Mouse (Mus musculus): ENCODE data around the gene Magi2.
A peak's percentile ranks its signal among the peaks of the same experiment; 100 is the strongest.
"Not testable (repeated sequence)": the region's sequence is repeated elsewhere in the genome, so short reads cannot be mapped to it uniquely, and the experiment has no call there.

Magi2 gene

DNA sequence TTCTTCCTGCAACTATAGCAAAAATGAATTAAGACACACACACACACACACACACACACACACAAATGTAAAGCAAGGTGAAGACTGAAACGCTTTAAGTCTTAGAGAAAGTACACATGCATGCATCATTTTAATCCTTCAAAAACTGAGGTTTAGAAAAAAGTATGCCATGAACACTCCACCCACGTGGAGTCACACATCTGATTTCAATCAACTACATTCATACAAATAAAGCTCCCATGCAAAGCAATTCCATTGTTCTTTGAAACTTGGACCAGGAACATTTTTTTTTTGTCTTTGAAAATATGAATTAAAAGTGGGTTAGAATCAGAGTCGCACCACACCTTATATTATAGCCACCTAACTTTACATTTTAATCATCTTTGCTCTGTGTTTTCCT lies 1032.9 kb downstream of the Magi2 start:
- peak; percentile 21 for DNase-seq

DNA sequence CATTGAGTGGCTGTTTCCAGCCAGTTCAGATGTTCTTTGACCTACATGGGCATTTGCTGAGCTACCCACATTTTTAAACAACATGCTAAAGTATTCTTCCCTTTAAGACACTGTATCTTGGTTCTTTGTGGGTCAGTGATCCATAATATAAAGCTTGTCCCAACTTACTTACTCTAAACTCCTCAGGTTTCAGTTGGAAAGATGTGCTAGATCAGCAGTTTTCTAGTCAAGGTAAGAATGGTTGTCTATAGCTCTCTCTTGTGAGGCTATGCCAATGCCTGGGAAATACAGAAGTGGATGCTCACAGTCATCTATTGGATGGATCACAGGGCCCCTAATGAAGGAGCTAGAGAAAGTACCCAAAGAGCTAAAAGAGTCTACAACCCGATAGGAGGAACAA lies 1045.8 kb downstream of the Magi2 start:
- not testable (repeated sequence) for DNase-seq

DNA sequence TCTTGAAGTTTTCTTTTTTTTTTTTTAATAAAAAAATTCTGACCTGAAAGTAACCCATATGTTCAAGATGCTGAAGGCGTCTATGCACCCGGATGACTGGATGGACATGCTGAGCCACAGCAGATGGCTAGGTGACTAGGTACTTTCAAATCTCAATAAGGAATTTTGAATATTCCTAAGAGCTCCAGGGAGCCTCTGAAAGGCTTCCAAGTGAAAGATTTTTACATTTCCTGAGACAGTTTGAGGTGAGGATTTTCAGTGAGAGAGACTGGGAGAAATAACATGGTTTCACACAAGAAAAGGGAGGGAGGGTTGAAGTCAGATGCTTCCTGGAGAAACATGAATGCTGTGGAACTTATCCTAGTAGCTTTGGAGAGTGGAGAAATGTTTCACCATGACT lies 1048.8 kb downstream of the Magi2 start:
- DNase-seq: no peak

DNA sequence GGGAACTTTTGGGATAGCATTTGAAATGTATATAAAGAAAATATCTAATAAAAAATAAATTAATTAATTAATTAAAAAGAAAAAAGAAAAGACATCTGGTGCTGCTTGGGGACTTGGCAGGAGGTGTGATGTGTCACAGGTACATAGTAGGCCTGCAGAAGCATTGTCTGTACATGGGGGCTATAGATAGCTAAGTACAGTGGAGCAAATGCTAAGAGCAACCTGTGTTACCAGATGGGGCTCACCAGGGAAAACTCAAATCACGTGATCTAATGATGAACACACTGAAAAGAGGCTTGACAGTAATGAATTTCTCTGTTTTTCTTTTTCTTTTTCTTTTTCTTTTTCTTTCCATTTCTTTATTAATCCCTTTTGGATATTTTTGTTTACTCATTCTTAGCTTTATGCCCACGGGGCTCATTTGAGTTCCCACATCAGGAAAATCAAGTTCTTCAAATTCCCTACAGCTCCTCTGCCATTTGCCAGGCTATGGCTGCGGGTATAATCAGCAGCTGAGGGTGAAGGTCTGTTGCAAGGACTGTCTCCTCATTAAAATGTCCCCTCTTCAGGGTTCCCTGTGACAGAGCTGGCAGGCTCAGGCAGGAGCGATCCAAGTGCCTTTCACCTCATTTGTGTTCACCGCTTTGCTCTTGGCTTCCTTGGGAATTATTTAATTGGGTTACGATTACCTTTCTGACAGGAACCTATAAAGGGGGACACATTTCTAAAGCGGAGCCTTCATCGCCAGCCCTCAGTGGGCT lies 1058.4 kb downstream of the Magi2 start:
- DNase-seq: no peak

DNA sequence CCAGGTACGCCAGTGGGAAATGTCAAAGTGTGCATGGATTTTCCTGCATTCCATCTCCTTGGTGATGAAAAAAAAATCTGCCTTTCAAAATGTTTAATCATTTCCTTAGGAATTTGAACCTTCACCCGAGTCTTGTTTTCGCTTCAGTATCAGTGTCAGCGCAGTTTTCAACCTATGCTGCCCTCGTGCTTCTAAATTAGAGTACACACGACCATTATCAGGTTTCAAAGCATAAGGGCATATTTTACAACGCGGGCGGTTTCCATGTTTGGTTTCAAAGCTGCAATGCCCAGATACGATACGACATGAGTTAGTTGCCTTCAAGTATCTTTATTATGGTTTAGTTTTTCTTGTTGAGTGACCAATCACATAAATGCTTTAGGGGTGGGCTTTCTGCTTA lies 1067.7 kb downstream of the Magi2 start:
- peak; percentile 52 for DNase-seq

DNA sequence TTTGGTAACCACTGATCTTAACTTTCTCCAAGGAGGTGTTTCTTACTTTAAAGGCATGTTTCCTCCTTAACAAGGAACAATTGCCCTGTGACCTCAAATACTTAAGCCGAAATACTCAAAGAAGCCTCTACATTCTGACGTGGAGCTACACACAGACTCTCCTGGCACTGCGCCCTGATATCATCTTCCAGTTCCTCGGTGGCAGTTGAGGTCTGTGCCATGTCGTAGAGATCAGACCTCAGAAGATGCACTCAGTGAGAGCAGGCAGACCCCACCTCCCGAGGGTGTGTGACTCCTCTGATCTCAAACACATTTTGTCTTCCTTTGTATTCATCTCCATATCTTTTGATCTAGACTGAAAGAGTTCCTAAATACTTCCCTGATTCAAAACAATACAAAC lies 1073.0 kb downstream of the Magi2 start:
- no peak for DNase-seq

DNA sequence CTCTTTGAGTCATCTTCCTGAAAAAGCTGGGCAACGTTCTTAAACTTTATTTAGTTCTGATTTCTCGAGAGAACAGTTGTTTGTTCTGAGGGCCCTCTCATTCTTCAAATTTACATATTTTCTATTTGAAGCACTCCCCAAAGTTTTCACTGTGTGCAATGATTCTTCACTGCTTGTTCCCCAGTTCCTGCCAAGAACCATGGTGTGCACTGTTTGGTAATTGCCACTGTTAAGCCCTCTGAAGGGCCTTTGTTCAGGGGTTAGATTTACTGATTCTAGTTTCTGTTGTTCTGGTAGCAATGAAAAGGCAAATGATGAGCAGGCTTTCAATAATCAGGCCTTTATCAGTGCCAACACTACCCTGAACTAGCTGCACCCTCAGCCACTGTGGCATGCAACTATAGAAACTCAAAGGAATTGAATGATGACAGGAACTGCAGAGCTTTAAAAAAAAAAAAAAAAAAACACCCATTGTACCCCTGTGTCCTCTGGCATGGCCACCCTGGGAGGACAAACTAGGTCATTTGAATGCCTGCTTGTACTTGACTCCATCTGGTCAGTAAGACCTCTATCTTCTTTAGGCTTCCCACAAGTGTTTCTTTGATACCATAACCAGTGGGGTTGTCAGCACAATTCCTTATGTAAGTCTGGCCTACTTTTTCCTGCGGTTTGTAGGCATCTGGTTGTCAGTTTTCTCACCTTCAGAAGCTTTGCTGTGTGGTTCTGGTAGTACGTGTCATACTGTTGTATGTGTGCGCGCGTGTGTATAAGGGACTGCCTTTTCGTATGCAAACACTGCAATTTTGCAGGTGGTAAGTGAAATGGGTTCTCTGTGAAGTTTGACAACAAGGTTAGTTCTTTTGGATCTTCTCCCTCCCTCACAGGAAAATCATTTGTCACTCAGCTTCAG lies 1076.5 kb downstream of the Magi2 start:
- no peak for DNase-seq

DNA sequence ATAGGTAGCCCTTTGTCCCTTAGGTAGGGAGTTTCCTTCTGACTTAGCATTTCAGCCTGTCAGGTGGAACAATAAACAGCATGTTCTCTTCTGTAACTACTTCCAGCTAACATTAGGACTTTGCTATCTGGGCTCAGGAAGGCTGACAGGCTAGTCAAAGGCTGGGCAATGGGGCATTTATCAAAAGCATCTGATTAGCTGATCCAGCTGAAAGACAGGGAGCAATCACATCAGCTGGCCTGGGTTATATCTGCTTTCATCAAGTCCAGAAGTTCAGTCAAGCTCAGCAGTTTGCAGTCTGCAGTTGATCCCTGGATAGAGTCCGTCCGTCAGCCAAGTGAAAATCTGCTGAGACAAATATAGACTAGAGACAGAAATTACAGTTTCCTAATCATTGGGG lies 1094.1 kb downstream of the Magi2 start:
- DNase-seq: no peak

DNA sequence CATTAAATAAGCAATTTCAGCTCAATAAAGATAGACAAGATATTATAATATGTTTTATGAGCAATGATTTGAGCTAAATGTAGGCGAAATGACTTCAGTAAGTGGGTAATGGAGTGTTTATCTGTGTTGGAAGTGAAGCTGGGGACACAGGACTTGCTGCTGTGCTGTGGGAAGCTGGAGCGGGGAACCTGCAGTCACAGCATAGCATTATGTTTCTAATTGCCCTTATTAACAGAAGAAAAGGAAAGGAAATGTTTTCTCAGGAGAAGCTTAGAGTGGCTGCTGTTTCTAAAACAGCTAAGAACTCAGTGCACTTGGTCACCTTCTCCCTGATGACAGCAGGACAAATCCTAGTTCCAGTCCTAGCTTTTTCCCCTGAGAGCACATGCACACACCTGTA lies 1098.5 kb downstream of the Magi2 start:
- no peak for DNase-seq

DNA sequence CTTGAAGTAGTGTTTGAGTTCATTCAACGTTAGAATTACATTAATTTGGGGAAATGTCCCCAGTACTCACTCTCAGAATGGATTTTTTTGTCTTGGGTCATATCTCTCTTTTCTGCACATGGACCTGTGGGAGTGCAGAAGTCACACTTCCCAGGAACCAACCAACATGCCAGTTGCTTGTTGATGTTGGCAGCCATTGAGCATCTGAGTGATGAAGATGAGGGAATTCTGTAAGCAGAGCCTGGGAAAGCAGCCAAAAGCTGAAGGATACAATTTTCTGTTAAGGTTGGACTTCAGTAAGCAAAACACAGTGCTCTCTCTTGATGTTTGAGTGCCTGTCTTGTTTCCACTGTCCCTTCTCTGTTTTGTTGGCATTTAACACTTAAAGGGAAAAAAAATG lies 1102.1 kb downstream of the Magi2 start:
- DNase-seq: no peak

DNA sequence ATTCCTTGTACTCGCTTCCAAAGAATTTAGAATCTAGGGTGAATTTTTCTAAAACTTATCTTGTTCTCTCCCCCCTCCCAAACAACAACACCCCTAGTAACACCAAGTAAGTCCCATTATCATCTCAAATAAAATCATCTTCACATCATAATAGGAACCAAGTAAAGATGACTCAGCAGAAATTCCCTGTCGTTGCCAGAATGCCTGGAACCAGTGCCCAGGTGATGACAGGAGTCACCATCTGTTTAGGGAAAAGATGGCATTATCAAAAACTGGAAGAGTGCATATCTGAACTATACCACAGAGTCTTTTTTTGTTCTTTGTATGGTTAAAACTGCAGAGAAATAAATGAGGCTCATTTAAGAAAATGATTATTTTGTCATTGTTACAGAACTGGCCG lies 1103.2 kb downstream of the Magi2 start:
- no peak for DNase-seq

DNA sequence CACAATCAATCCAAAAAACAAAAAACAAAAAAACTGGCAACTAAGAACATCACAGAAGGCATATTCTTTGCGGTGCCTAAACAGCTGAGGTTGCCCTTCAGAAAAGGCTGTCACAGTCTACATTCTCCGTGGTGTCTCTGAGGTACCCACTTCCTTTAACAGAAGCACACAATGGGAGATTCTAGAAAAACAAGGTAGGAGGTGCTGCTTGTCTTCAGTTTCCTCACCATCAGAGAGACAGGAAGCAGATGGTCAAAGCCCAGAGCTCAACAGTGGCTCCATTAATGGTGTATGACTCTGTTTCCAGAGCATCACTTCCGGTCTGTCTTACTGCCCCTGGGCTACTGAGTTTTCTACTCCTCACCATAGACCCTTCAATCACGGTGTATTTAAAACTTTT lies 1105.7 kb downstream of the Magi2 start:
- no peak for DNase-seq

DNA sequence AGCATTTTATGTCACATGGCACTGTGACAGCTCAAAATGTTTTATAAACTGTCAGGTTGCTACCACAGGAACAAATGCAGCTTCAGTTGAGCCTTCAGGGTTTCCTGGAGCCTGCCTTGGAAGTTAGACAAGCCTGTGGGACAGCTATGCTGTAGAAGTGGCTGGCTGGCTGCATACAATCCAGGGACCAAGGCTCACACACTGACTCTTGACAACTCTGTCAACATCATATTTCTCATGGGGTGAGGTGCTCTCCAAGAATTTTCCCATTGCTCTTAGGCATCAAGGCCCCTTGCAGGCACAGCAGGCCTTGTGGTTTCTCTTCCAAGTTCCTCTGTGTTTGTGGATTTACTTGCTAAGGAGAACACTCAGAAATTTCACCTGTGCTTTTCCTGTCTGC lies 1107.7 kb downstream of the Magi2 start:
- no peak for DNase-seq

DNA sequence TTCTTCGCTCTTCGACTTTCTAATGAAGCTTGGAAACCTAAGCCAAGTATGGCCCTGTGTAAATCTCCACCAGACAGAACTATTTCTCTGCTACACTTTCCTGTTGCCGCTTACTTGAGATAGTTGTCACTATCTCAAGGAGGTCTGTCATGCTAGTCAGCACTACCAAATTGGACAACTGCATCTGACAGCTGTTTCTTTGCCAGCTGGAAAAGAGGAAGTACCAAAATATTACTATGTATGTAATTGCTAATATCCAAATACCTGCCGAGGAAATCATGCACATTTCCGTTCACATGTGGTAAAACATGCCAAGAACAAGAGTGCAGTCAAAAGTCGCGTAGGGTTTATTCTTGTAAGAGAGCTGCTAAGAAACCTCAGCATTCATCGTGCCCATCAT lies 1126.1 kb downstream of the Magi2 start:
- no peak for DNase-seq

DNA sequence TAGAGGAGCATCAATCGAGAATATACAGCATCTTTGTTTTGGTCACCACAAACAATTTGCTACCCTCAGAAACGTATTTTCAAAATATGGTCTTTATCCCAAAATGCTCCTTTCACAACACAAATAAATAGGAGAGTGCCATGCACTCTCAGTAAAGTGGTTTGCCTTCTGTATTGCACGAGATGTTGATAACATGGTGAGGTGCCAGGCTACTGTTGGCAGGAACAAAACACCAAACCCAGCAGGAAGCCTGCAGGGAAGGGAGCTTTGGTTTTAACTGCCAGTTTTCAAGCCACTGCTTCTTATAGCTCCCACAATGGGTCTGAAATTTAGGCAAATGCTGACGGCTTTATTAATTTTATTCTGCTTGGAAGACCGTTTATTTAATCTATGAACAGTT lies 1131.6 kb downstream of the Magi2 start:
- DNase-seq: no peak

DNA sequence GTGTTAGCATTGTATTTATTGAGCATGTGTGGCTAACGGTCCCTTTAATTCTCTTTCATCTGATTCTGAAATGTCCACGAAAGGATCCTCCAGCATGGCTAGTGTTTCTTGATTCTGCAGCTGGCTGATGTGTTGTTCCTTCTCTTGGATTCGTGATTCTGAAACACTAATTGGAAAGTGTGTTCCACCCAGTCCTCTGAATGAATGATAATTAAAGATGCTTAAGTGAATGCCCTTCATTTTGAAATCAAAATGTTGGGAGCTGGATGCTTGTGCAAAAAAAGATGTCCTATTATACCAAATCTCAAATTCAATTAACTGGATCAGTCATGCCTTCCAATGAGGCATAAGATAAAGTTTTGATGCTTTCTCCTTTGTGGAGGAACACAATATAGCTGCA lies 1132.2 kb downstream of the Magi2 start:
- no peak for DNase-seq

DNA sequence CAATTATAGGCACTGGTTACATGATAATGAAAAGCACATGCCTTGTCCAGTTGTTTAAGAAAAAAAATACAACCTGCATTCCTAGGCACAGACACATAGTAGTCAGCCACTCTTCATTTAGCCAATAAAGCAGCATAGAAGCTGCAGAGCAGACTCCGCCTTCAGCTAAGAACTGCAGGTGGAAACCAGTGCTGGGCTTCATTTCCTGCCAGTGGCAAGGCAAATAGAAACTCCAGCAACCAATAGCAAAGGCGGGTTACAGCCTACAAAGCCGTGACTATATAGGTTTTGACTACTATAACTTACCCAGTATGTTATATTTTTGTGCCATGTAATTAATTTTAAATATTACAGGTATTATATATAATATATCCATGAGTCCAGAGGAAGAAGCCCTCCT lies 1135.3 kb downstream of the Magi2 start:
- DNase-seq: no peak

DNA sequence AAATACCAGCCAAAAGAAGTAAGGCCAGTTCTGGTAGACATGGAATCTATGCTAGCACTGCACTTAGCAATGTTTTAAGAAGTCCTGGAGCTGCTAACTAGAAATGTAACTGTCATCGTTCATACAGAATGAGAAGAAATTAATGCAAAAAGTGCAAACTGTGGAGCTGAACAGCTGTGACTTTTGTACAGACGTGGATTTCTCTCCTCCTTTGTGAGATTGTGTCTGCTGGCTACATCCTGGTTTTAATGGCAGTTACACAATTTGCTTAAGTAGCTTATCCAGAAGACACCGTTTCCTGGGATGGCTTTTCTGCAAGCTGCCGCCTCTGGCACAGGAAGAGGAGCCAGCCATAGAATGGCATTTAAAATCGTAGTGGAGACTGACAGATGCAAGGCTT lies 1136.4 kb downstream of the Magi2 start:
- DNase-seq: no peak

DNA sequence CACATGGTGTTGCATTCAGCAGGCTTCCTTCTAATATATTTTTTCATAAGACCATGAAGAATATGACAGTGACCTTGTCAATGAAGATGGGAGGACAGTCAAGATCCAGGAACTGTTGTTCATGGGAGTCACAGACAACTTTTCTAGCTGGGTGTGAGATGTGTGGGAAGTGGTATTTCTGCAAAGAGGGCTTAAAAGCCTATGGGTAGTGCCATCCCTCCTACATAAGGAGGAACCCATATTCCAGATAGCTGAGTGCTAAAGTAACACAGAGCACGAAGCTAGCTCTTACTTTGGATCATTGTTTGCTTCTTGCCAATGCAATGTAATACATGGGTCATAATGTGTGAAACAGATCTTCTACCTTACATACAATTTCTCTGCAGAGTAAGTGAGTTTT lies 1146.8 kb downstream of the Magi2 start:
- no peak for DNase-seq

DNA sequence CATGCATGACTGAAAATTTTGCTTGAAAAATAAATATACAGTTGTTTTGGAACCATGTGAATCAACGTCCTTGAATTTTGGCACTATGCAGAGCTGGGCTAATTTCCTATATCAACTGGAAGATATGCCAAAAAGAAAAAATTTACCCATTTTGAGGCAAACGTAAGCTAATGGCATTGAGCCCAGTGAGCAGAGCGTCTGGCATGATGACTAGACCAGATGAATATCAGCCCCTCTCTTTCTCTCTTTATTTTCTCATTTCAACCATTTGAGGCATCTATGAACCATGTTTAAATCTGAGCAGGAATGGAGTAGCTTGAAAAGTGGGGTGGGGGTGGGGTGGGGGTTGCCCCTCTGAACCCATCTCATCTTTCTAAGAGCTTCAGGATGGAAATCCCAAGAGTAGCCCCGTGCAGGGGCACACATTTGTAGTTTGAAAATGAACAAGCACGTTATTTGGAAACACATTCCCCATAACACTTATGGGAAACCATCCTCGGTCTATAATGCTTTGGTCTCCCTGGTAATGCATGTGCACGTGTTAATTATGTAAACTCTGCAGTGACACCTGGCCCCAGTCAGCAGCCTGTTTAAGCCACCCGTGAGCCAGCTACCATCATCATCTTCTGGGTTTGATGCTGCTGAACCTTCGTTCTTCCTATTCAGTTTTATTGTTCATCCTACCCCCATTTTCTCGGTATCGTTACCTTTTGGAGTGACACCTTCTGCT lies 1151.4 kb downstream of the Magi2 start:
- no peak for DNase-seq

DNA sequence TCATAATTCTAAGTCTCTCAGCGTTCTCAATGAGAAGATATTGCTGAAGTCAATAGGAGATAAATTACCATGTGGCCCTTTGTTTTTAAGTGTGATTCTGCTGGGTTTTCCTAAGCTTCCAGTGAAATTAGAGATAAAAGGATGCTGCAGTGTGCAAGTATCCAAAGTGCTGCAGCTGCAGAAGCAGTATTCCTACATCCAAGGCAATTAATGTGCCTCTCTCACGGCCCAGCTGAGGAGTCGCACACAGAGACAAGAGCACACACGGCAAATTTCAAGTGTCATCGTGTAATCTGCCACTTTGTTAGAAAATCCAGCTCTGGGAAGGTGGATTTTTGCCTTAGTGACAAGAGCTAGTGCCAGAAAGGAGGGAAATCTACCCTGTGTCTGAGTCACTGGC lies 1177.7 kb downstream of the Magi2 start:
- DNase-seq: no peak

DNA sequence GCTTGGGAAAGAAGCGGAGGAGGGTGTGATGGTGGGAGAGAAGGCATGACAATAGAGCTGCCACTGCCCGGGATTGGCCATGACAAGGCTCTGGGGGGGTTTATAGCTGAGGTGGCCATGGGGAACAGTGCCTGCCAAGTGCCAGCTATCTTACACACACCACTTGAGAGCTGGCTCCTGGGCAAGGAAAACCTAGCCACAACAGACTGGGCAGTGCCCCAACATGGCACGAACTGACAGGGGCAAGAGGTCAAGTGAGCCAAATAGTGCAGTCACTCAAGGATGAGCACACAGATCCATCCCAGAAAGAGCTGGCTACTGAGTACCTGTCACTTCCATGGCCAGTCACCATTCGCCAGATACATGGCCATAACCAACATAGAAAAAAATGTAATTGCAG lies 1179.8 kb downstream of the Magi2 start:
- no peak for DNase-seq

DNA sequence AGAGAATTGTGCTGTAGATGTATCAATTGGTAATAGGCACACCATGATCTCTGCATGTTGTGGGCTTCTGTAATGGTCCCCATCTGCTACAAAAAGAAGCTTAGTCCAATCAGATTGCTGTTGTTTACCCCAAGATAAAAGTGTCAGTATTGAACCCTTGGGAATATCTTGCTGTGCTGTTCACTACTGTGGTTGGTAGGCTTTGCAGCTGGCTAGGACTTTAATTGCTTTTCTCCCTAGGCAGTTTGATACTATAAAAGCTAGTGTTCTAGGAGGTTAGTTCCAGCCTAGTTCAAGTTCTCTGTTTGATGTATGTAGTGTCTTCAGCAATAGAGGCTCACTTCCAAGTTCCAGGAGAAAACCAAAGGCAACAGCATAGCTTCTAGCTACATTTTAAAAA lies 1188.5 kb downstream of the Magi2 start:
- DNase-seq: no peak

DNA sequence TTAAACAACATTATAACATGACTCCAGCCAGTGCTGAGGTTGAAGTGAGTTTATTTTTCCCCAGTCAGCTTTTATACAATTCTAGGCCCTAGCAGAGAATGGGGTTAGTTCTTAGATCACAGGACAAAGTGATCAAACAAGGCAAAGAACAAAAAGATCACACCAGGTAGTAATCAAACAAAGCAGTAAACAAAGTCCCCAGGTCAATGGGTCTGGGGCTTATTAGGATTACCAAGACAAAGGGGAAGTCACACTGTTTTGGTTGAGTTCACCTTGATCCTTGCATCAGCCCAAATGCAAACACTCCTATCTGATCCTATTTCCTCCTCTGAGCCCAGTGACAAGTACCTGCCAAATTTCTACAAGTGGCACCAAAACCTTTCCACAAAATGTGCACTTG lies 1190.5 kb downstream of the Magi2 start:
- no peak for DNase-seq

Measured in embryo, embryonic 11 days (tissue).